17 mouse cellular contexts compared by ENCODE assay signal in genomic region chr11:116982543-116982942, GRCm38 (mm10).
"Had no signal": no experiment of that assay in that cellular context is flagged by ENCODE, and none has a peak within 500 bp of the region (broad histone marks: within the 10 kb centered on the region; RNA-seq: fewer than 3 reads in every experiment).

No protein-coding gene starts in this region.

- H3K36me3 ChIP-seq: limb, embryonic 12.5 days; limb, embryonic 15.5 days; lung, embryonic 15.5 days had no signal

- ATAC-seq: intestine, postnatal 0 days; liver, postnatal 0 days; midbrain, embryonic 16.5 days had no signal

- H3K9ac ChIP-seq: limb, embryonic 12.5 days; limb, embryonic 15.5 days; liver, embryonic 14.5 days; liver, postnatal 0 days; lung, embryonic 15.5 days; midbrain, embryonic 12.5 days had no signal

- H3K27ac ChIP-seq: limb, embryonic 12.5 days; limb, embryonic 15.5 days; liver, embryonic 14.5 days; lung, embryonic 15.5 days; macrophage; midbrain, embryonic 12.5 days had no signal

- H3K27me3 ChIP-seq: limb, embryonic 15.5 days; lung, embryonic 15.5 days; midbrain, embryonic 12.5 days had no signal

- H3K4me3 ChIP-seq: limb, embryonic 12.5 days; limb, embryonic 15.5 days; lung, embryonic 15.5 days; midbrain, embryonic 12.5 days had no signal

- DNase-seq: kidney, adult 2 months; kidney, postnatal 14 days; kidney, postnatal 4 days; left cerebral cortex, postnatal 4 days; liver, postnatal 0 days; lung, postnatal 14 days; thymus, adult 2 months; thymus, postnatal 14 days had no signal

- H3K4me2 ChIP-seq: limb, embryonic 12.5 days; limb, embryonic 15.5 days; liver, embryonic 11.5 days; lung, embryonic 15.5 days; midbrain, embryonic 12.5 days had no signal

- H3K9me3 ChIP-seq: limb, embryonic 12.5 days; limb, embryonic 15.5 days; lung, embryonic 15.5 days; midbrain, embryonic 12.5 days had no signal
